ENCODE assay signal across 9 mouse cellular contexts in the genomic region with DNA sequence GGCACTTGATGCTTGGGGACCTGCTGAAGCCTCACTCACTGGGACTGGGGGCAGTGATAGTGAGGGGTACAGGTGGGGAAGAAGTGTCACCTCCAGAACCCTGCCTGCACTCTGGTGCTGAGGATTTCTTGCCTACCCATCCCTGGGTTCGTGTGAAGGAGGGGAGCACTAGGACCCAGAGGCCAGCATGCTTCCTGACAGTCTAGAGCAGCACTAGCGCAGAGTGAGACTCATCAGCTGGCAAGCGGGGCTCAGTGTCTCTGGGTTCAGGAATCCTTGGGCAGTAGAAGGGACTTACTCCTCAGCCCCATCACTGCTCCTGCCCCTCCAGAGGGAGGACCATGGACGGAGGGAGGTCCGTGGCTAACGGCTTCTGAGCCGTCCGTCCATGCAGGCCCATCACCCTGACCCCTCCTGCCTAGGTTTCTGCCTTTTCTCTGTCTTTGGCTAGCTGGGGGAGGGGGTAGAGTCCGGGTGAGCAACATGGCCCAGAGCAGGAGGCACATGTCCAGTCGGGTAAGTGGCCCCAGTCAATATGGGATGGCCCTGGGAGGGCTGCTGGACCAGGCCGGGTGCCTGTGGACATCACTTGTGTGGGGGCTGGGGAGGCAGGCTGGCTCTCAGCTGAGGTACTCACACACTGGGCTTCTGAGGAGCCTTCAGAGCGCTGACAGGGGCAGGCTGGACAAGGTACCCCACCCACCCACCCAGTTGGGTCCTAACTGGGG. TPM values are rescaled to one million over a fixed set of nuclear protein-coding genes. Genes with fewer than 3 reads are reported as not detected.
DNase-seq lines count a peak whose midpoint lies in the region; ATAC-seq lines count a peak whose summit lies in the region.
"Had no signal": no experiment of that assay in that cellular context is flagged by ENCODE, and none has a peak within 500 bp of the region (broad histone marks: within the 10 kb centered on the region; RNA-seq: fewer than 3 reads in every experiment).

No protein-coding gene starts in this region.

- peak overlapping the region; percentile 60 for H3K9ac ChIP-seq in forebrain, embryonic 14.5 days (ENCODE audit: low read length)
- H3K9ac ChIP-seq in midbrain, embryonic 11.5 days (ENCODE audit: low read length), result peak overlapping the region; percentile 47

- peak overlapping the region; percentile 28 for H3K4me3 ChIP-seq in forebrain, embryonic 14.5 days (ENCODE audit: low read depth, low read length)
- peak overlapping the region; percentile 27 for H3K4me3 ChIP-seq in midbrain, embryonic 11.5 days (ENCODE audit: low read depth, low read length)

- ATAC-seq in frontal cortex, adult (ENCODE audit: low TSS enrichment), result peak; percentile 93
- ATAC-seq in forebrain, embryonic 14.5 days, result peak; percentile 85
- peak; percentile 80 for ATAC-seq in midbrain, embryonic 11.5 days (ENCODE audit: low FRiP score)
- no peak; the same call in 1 of the 2 replicates for ATAC-seq in monocyte, adult 5-6 weeks (replicated peaks; ENCODE audit: insufficient number of reproducible peaks, low FRiP score, low TSS enrichment, poor library complexity, severe bottlenecking)

- no peaks in the 10 kb centered on the region for H3K27me3 ChIP-seq in forebrain, embryonic 14.5 days (replicated peaks; ENCODE audit: control insufficient read depth, insufficient read depth, low read length)
- no peaks in the 10 kb centered on the region for H3K27me3 ChIP-seq in midbrain, embryonic 11.5 days (ENCODE audit: control insufficient read depth, insufficient read depth, low read length)

- H3K9me3 ChIP-seq in forebrain, embryonic 14.5 days (replicated peaks; ENCODE audit: control insufficient read depth, low read length), result no peaks in the 10 kb centered on the region
- H3K9me3 ChIP-seq in midbrain, embryonic 11.5 days (ENCODE audit: control insufficient read depth, low read length), result no peaks in the 10 kb centered on the region

- 13% methylated on average over 12 of the region's 12 CpGs for WGBS in forebrain, embryonic 14.5 days
- WGBS in midbrain, embryonic 11.5 days, result 8% methylated on average over 12 of the region's 12 CpGs

- no peak overlapping the region for H3K27ac ChIP-seq in forebrain, embryonic 14.5 days (ENCODE audit: low read depth, low read length)
- no peak overlapping the region for H3K27ac ChIP-seq in midbrain, embryonic 11.5 days (ENCODE audit: low read depth, low read length)
- H3K27ac ChIP-seq: macrophage had no signal

- H3K4me2 ChIP-seq in forebrain, embryonic 14.5 days (ENCODE audit: low read length), result peak overlapping the region; percentile 55
- peak overlapping the region; percentile 42 for H3K4me2 ChIP-seq in midbrain, embryonic 11.5 days

- peaks cover 10% of the 10 kb centered on the region; the same call in 1 of the 2 replicates for H3K4me1 ChIP-seq in forebrain, embryonic 14.5 days (ENCODE audit: control insufficient read depth, insufficient read depth, low read length)
- peaks cover 10% of the 10 kb centered on the region for H3K4me1 ChIP-seq in midbrain, embryonic 11.5 days (ENCODE audit: control insufficient read depth, insufficient read depth, low read length)

- peaks cover 21% of the 10 kb centered on the region for H3K36me3 ChIP-seq in forebrain, embryonic 14.5 days (ENCODE audit: control insufficient read depth, insufficient read depth, low read length)
- no peaks in the 10 kb centered on the region for H3K36me3 ChIP-seq in midbrain, embryonic 11.5 days (ENCODE audit: control insufficient read depth, insufficient read depth, low read length)

- DNase-seq in frontal cortex, postnatal 10 days (ENCODE audit: low spot score in 2 of 2), result no peak
- DNase-seq in brain, embryonic 18.5 days (ENCODE audit: low read depth, low spot score), result peak; percentile 26
- DNase-seq in forebrain, embryonic 14.5 days (ENCODE audit: low spot score), result peak; percentile 79
- DNase-seq in layer of hippocampus, adult 18-20 months (ENCODE audit: low spot score in 2 of 2), result peak; percentile 74 to 88
- peak; percentile 91 for DNase-seq in midbrain, embryonic 11.5 days (ENCODE audit: low spot score, missing footprints)
- DNase-seq in telencephalon, adult 2 months (ENCODE audit: low read depth, low spot score), result peak; percentile 89

RNA-seq across cellular contexts. Expression of gene Dctn1, which starts 13.8 kb away (rescaled TPM):
- 101 and 133 TPM in 2 replicates for polyA plus RNA-seq in forebrain, embryonic 14.5 days (2014; fragmentation: Nextera tagmentation; extraction: Ambion mirVana)
- 100 to 1,000 TPM; 398 to 403 TPM for total RNA-seq in layer of hippocampus, adult 18-20 months (2021)
- 80.2 and 81.7 TPM in 2 replicates for polyA plus RNA-seq in midbrain, embryonic 11.5 days (2014; fragmentation: Nextera tagmentation; extraction: Ambion mirVana)
- total RNA-seq in monocyte, adult 5-6 weeks (2017), result 39.1 to 65.9 TPM (median 51.0 TPM) in 3 replicates

RNA-seq across cellular contexts. Expression of gene 1700003E16Rik, which starts 23.4 kb away (rescaled TPM):
- polyA plus RNA-seq in forebrain, embryonic 14.5 days (2014; fragmentation: Nextera tagmentation; extraction: Ambion mirVana), result 5.8 and 7.5 TPM in 2 replicates
- total RNA-seq in layer of hippocampus, adult 18-20 months (2021), result 10 to 100 TPM; 25.3 to 26.1 TPM
- 1.7 TPM in 2 replicates for polyA plus RNA-seq in midbrain, embryonic 11.5 days (2014; fragmentation: Nextera tagmentation; extraction: Ambion mirVana)
- total RNA-seq in monocyte, adult 5-6 weeks (2017), result 0.48 TPM in 1 of 3 replicates, not detected in the others

RNA-seq across cellular contexts. Expression of gene Wdr54, which starts 23.4 kb away (rescaled TPM):
- 20.6 and 23.9 TPM in 2 replicates for polyA plus RNA-seq in forebrain, embryonic 14.5 days (2014; fragmentation: Nextera tagmentation; extraction: Ambion mirVana)
- total RNA-seq in layer of hippocampus, adult 18-20 months (2021), result 10 to 100 TPM; 24.4 to 27.6 TPM
- 11.1 and 13.7 TPM in 2 replicates for polyA plus RNA-seq in midbrain, embryonic 11.5 days (2014; fragmentation: Nextera tagmentation; extraction: Ambion mirVana)
- 0.11 to 0.29 TPM in 2 of 3 replicates, not detected in the other for total RNA-seq in monocyte, adult 5-6 weeks (2017)

RNA-seq across cellular contexts. Expression of gene Slc4a5, which starts 40.1 kb away (rescaled TPM):
- 0.63 and 0.78 TPM in 2 replicates for polyA plus RNA-seq in forebrain, embryonic 14.5 days (2014; fragmentation: Nextera tagmentation; extraction: Ambion mirVana)
- 1 to 10 TPM in 1 of 2 experiments, under 1 TPM in 1; 0.25 to 1.2 TPM for total RNA-seq in layer of hippocampus, adult 18-20 months (2021)
- polyA plus RNA-seq in midbrain, embryonic 11.5 days (2014; fragmentation: Nextera tagmentation; extraction: Ambion mirVana), result 0.52 and 0.68 TPM in 2 replicates
- total RNA-seq in monocyte, adult 5-6 weeks (2017), result not detected in 3 replicates
- polyA plus RNA-seq: macrophage had no signal

RNA-seq across cellular contexts. Expression of gene Rtkn, which starts 44.3 kb away (rescaled TPM):
- polyA plus RNA-seq in forebrain, embryonic 14.5 days (2014; fragmentation: Nextera tagmentation; extraction: Ambion mirVana), result 4.7 and 4.8 TPM in 2 replicates
- 10 to 100 TPM; 73.5 to 75.8 TPM for total RNA-seq in layer of hippocampus, adult 18-20 months (2021)
- 13.6 and 16.6 TPM in 2 replicates for polyA plus RNA-seq in midbrain, embryonic 11.5 days (2014; fragmentation: Nextera tagmentation; extraction: Ambion mirVana)
- total RNA-seq in monocyte, adult 5-6 weeks (2017), result 0.96 to 2.7 TPM (median 1.0 TPM) in 3 replicates

Comparison
In these comparisons a context has a peak if more than half of its experiments do, and no peak if none do; other contexts are left out.
1. DNase-seq: peak in brain, embryonic 18.5 days (single experiment), forebrain, embryonic 14.5 days (single experiment), layer of hippocampus, adult 18-20 months (2 of 2), midbrain, embryonic 11.5 days (single experiment) and telencephalon, adult 2 months (single experiment); none in frontal cortex, postnatal 10 days (0 of 2).
2. RNA of gene 1700003E16Rik, which starts 23.4 kb away (total RNA-seq): 25.3 to 26.1 TPM in layer of hippocampus, adult 18-20 months; 0.48 TPM in monocyte, adult 5-6 weeks; every median in the first group is over 10 times any median in the second.
3. RNA of gene Wdr54, which starts 23.4 kb away (total RNA-seq): 24.4 to 27.6 TPM in layer of hippocampus, adult 18-20 months; 0.11 to 0.29 TPM in monocyte, adult 5-6 weeks; every median in the first group is over 10 times any median in the second.